Mouse (Mus musculus) myocyte (in vitro differentiated cells): ENCODE measurements around the gene Edem2. TPM values are rescaled to one million over a fixed set of nuclear protein-coding genes. Genes with fewer than 3 reads are reported as not detected.

Source experiments
- H3K27me3 ChIP-seq: one replicate; pipeline ENCODE4 v1.6.1; 2011; ENCODE audit not compliant: control insufficient read depth, insufficient read depth, insufficient read length
- H3K36me3 ChIP-seq: one replicate; pipeline ENCODE4 v1.6.1; 2011; ENCODE audit not compliant: control insufficient read depth, insufficient read depth
- H3K4me2 ChIP-seq: one replicate; pipeline ENCODE4 v1.6.1; 2011; ENCODE audit warnings: low read depth, control low read depth
- H3K4me3 ChIP-seq: one replicate; pipeline ENCODE4 v1.5.1; 2011; ENCODE audit warnings: mild to moderate bottlenecking, control low read depth, moderate library complexity
- H3K79me2 ChIP-seq: one replicate; pipeline ENCODE4 v1.6.1; 2011; ENCODE audit not compliant: control insufficient read depth, insufficient read depth
- H3ac ChIP-seq: one replicate; pipeline ENCODE4 v1.6.1; 2011; ENCODE audit not compliant: control insufficient read depth, insufficient read length
- CEBPB ChIP-seq: IDR thresholded peaks from 2 replicates; pipeline ENCODE4 v1.6.1; 2011; ENCODE audit warnings: mild to moderate bottlenecking, moderate library complexity; ENCODE audit not compliant: poor library complexity, insufficient read depth, severe bottlenecking
- E2F4 ChIP-seq: IDR thresholded peaks from one replicate; pipeline ENCODE4 v1.6.1; 2011; ENCODE audit warnings: mild to moderate bottlenecking, control low read depth, moderate library complexity; ENCODE audit not compliant: insufficient read depth
- MAX ChIP-seq: IDR thresholded peaks from one replicate; pipeline ENCODE4 v1.6.1; 2011; ENCODE audit warnings: low read depth, mild to moderate bottlenecking, control low read depth
- MYOD1 ChIP-seq, 3 experiments: IDR thresholded peaks; one replicate each; pipeline ENCODE4 v1.6.1; 2011; ENCODE audit warnings: control low read depth in 2 of 3, low read depth in 2 of 3, mild to moderate bottlenecking in 2 of 3, moderate library complexity in 1 of 3; ENCODE audit not compliant: insufficient read length in 2 of 3, control insufficient read depth in 1 of 3
- MYOG ChIP-seq, 3 experiments: IDR thresholded peaks; one replicate each; pipeline ENCODE4 v1.6.1; 2011; ENCODE audit warnings: control low read depth in 2 of 3, low read depth in 2 of 3, mild to moderate bottlenecking in 2 of 3; ENCODE audit not compliant: insufficient read length in 2 of 3, control insufficient read depth in 1 of 3, insufficient read depth in 1 of 3
- POLR2A ChIP-seq: IDR thresholded peaks from one replicate; pipeline ENCODE4 v1.6.1; 2011; ENCODE audit warnings: low read depth, mild to moderate bottlenecking, control low read depth, moderate library complexity; ENCODE audit not compliant: insufficient read length
- POLR2AphosphoS2 ChIP-seq: IDR thresholded peaks from one replicate; pipeline ENCODE4 v1.6.1; 2011; ENCODE audit warnings: low read depth, control low read depth; ENCODE audit not compliant: insufficient read length
- REST ChIP-seq: IDR thresholded peaks from one replicate; pipeline ENCODE4 v1.6.1; 2011; ENCODE audit warnings: mild to moderate bottlenecking, control low read depth, moderate library complexity; ENCODE audit not compliant: insufficient read depth, insufficient read length
- SRF ChIP-seq: IDR thresholded peaks from one replicate; pipeline ENCODE4 v1.6.1; 2011; ENCODE audit warnings: low read depth; ENCODE audit not compliant: control insufficient read depth, insufficient read length
- TCF12 ChIP-seq: IDR thresholded peaks from one replicate; pipeline ENCODE4 v1.6.1; 2011; ENCODE audit warnings: mild to moderate bottlenecking, control low read depth; ENCODE audit not compliant: poor library complexity, insufficient read depth, severe bottlenecking
- TCF3 ChIP-seq: IDR thresholded peaks from one replicate; pipeline ENCODE4 v1.6.1; 2011; ENCODE audit warnings: low read depth, control low read depth; ENCODE audit not compliant: insufficient read length
- USF1 ChIP-seq: IDR thresholded peaks from one replicate; pipeline ENCODE4 v1.6.1; 2011; ENCODE audit warnings: low read depth, mild to moderate bottlenecking, control low read depth, moderate library complexity
- polyA plus RNA-seq: library from polyadenylated mRNA; unstranded; fragments of >200 nt; fragmentation: generic; extraction: Trizol; gene quantifications from one replicate; pipeline ENCODE4 v1.2.1, GENCODE M21; 2012; ENCODE audit warnings: missing spikeins

The Edem2 gene
- polyA plus RNA-seq, 1 experiment, result 21.9 TPM

DNA sequence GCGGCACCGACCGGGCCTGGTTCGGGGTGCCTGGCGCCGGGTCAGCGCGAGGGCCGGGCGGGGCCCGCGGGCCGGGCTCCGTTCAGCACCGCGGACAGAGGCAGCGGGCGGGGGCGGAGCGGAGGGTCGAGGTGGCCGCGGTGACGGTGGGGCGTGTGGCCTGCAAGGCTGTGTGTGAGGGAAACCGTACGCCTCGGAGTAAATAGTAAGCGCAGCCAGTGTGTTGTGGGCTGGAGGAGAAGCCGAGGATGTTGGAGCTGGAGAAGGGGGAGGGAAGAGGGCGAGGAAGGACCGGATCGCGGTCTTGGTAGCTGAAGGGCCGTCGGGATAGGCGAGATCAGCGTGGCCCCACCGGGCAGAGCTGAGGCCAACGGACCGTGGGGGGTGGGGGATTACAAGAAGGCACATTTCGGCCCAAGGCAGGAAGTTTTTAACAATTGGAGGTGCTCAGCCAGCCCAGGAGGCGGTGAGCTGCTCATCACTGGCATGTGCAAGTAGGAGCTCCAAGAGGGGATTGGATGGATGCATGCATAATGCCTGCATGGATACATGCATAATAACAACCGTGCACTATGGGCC lies 46.5 kb upstream of the Edem2 start:
- peak; percentile 96 for TF ChIP-seq REST
- no peak for TF ChIP-seq CEBPB
- TF ChIP-seq MAX, result no peak
- no peak for TF ChIP-seq TCF3
- TF ChIP-seq TCF12, result no peak
- no peak for TF ChIP-seq POLR2AphosphoS2
- no peak for TF ChIP-seq POLR2A
- TF ChIP-seq MYOD1 (IDR thresholded peaks at IDR 0.05; ENCODE audit: control insufficient read depth in 1 of 3, insufficient read length in 2 of 3, low read depth in 2 of 3), result no peak
- no peak for TF ChIP-seq E2F4
- TF ChIP-seq MYOG (IDR thresholded peaks at IDR 0.05; ENCODE audit: control insufficient read depth in 1 of 3, insufficient read depth in 1 of 3, insufficient read length in 2 of 3, low read depth in 2 of 3), result peak in 1 of 3 experiments; percentile 27
- Histone ChIP-seq H3K27me3 (peaks cover 68% of the 10 kb centered on the region), H3ac (no peak overlapping the region), H3K79me2 (no peaks in the 10 kb centered on the region), H3K36me3 (no peaks in the 10 kb centered on the region), H3K4me3 (no peak overlapping the region), H3K4me2 (peak overlapping the region; percentile 6)

DNA sequence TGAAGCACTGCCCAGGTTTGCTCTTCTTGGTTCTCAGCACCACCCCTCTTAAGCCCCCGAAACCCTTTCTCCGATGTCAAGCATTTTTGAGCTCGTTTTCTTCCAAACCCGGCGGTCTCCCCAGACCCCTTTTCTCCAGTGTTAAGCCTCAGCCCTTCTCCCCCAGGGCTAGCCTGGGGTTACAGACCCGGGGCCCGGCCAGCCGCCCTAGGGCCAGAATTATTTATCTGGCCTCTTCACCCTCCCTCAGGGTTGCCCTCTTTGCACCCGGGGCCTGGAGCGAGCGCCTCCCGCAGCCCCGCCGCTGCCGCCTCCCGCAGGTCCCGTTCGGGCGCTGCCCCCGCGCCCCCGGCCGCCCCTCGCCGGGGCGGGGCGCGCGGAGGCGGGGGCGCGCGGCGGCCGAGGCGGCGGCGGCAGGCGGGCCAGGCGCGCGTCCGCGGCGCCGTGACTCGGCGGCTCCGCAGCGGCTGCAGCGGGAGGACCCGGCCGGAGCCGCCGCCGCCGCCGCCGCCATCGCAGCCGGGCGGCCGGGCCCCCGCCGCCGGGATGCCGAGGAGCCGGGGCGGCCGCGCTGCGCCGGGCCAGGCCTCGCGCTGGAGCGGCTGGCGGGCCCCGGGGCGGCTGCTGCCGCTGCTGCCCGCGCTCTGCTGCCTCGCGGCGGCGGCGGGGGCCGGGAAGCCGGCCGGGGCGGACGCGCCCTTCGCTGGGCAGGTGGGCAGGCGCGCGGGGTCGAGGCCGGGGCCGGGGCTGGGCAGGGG lies 45.8 kb upstream of the Edem2 start, which contains the start of gene Mmp24:
Gene Mmp24 (plus strand): TSS at position 416 of the 758 bp plus-strand sequence.
- H3K79me2 ChIP-seq, result no peaks in the 10 kb centered on the region
- H3K4me2 ChIP-seq, result peak within 1 kb of the TSS; percentile 6
- TF ChIP-seq CEBPB (no peak), MAX (no peak)
- H3K27me3 ChIP-seq, result peaks cover 66% of the 10 kb centered on the region
- H3K4me3 ChIP-seq, result no peak within 1 kb of the TSS
- H3ac ChIP-seq, result no peak within 1 kb of the TSS
- H3K36me3 ChIP-seq, result no peaks in the 10 kb centered on the region

GRCm38 (mm10) chr2:155774261-155774926 lies 45.1 kb upstream of the Edem2 start:
- no peak for TF ChIP-seq MYOG (IDR thresholded peaks at IDR 0.05; ENCODE audit: control insufficient read depth in 1 of 3, insufficient read depth in 1 of 3, insufficient read length in 2 of 3, low read depth in 2 of 3)
- no peak for TF ChIP-seq SRF
- TF ChIP-seq REST, result no peak
- no peak for TF ChIP-seq MAX
- no peak for TF ChIP-seq MYOD1 (IDR thresholded peaks at IDR 0.05; ENCODE audit: control insufficient read depth in 1 of 3, insufficient read length in 2 of 3, low read depth in 2 of 3)
- no peak for TF ChIP-seq TCF3
- no peak for TF ChIP-seq POLR2AphosphoS2
- TF ChIP-seq USF1, result no peak
- no peak for TF ChIP-seq TCF12
- no peak for TF ChIP-seq E2F4
- TF ChIP-seq POLR2A, result no peak
- no peak for TF ChIP-seq CEBPB
- no peaks in the 10 kb centered on the region for H3K79me2 ChIP-seq
- H3K27me3 ChIP-seq, result peaks cover 66% of the 10 kb centered on the region
- no peaks in the 10 kb centered on the region for H3K36me3 ChIP-seq
- H3K4me2 ChIP-seq, result no peak overlapping the region
- no peak overlapping the region for H3ac ChIP-seq
- H3K4me3 ChIP-seq, result no peak overlapping the region

- no peaks in the 10 kb centered on the region for H3K36me3 ChIP-seq
- no peak overlapping the region for H3K4me3 ChIP-seq
- H3K4me2 ChIP-seq, result no peak overlapping the region
- peaks cover 63% of the 10 kb centered on the region for H3K27me3 ChIP-seq
- no peak overlapping the region for H3ac ChIP-seq
- H3K79me2 ChIP-seq, result no peaks in the 10 kb centered on the region
- no peak for TF ChIP-seq POLR2A
- no peak for TF ChIP-seq MYOG (IDR thresholded peaks at IDR 0.05; ENCODE audit: control insufficient read depth in 1 of 3, insufficient read depth in 1 of 3, insufficient read length in 2 of 3, low read depth in 2 of 3)
Measured at GRCm38 (mm10) chr2:155773664-155774063, 44.4 kb upstream of the Edem2 start.

DNA sequence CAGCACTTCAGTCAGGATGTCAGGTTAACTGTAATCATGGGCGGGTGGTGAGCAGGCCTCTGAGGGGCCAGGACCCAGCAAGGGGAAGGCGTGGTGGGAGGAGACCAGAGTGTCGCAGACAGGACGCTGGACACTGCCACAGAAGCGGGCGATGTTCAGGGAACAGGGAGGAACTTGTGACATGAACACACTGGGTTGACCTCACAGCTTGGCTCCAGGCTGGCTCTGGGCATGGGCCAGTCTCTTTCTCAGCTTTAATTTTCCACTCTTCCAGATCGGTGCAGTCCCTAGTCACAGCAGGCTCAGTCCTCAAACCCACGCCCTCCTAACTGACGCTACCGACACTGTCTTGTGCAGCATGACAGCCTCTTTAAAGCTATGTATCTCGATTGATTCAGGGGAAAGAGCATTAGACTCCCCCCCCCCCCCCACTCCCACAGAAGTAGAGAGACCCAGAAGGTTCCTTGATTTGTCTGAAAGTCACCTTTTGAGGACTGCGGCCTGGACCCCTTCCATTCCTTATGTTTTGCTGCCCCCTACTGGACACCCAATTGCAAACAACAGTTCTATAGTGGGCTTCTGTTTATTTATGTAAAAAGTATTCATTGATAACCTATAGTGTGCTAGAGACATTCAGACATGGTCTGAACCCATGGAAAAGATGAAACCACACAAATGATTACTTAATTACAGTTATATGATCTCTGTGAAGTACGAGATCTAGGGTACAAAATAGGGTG lies 35.6 kb upstream of the Edem2 start:
- H3K79me2 ChIP-seq, result no peaks in the 10 kb centered on the region
- no peak for TF ChIP-seq SRF
- no peak for TF ChIP-seq REST
- TF ChIP-seq TCF12, result no peak
- TF ChIP-seq TCF3, result no peak
- no peak for TF ChIP-seq MAX
- no peak for TF ChIP-seq USF1
- TF ChIP-seq E2F4, result no peak
- no peak for TF ChIP-seq MYOD1 (IDR thresholded peaks at IDR 0.05; ENCODE audit: control insufficient read depth in 1 of 3, insufficient read length in 2 of 3, low read depth in 2 of 3)
- TF ChIP-seq POLR2AphosphoS2, result no peak
- no peak for TF ChIP-seq POLR2A
- TF ChIP-seq MYOG (IDR thresholded peaks at IDR 0.05; ENCODE audit: control insufficient read depth in 1 of 3, insufficient read depth in 1 of 3, insufficient read length in 2 of 3, low read depth in 2 of 3), result no peak
- TF ChIP-seq CEBPB, result no peak
- H3K4me3 ChIP-seq, result no peak overlapping the region
- no peaks in the 10 kb centered on the region for H3K36me3 ChIP-seq
- peaks cover 17% of the 10 kb centered on the region for H3K27me3 ChIP-seq
- H3ac ChIP-seq, result no peak overlapping the region
- no peak overlapping the region for H3K4me2 ChIP-seq
